Mouse (Mus musculus) liver, embryonic 14.5 days (tissue): Measurements from ENCODE around the gene Bpnt1. TPM values are rescaled to one million over a fixed set of nuclear protein-coding genes. Genes with fewer than 3 reads are reported as not detected.

ENCODE experiments used
- ATAC-seq: fragments of 200-750 bp; cut with Nextera tagmentation; 2 replicates; pipeline ENCODE4 v1.8.0; 2017; ENCODE audit warnings: moderate number of reproducible peaks, mild to moderate bottlenecking, moderate library complexity; ENCODE audit not compliant: insufficient read depth
- DNase-seq, 3 experiments: peaks; one replicate each; pipeline ENCODE4 v3.0.0-alpha.2; 2012 to 2013; ENCODE audit warnings: low read depth in 3 of 3, low spot score in 3 of 3
- H3K27ac ChIP-seq: fragments of 300-500 bp; sonication (generic); 2 replicates; pipeline ENCODE4 v1.5.1; 2014; ENCODE audit warnings: moderate library complexity, mild to moderate bottlenecking, control low read depth, inconsistent platforms
- H3K27me3 ChIP-seq: fragments of 300-500 bp; sonication (generic); 2 replicates; pipeline ENCODE4 v1.6.1; 2014; ENCODE audit warnings: mild to moderate bottlenecking, low read length, moderate library complexity; ENCODE audit not compliant: control insufficient read depth, insufficient read depth
- H3K36me3 ChIP-seq: fragments of 300-500 bp; sonication (generic); replicated peaks from 2 replicates; pipeline ENCODE4 v1.6.1; 2014; ENCODE audit warnings: low read depth; ENCODE audit not compliant: control insufficient read depth, insufficient read depth
- H3K4me1 ChIP-seq, 2 experiments: fragments of 200-500 bp in 1 of 2; fragments of 300-500 bp in 1 of 2; sonication (generic) in 1 of 2; replicated peaks; 2 replicates each; pipeline ENCODE4 v1.6.1; 2012 to 2014; ENCODE audit warnings: antibody characterized with exemption in 1 of 2, inconsistent platforms in 1 of 2, low read length in 1 of 2; ENCODE audit not compliant: control insufficient read depth in 2 of 2, insufficient read depth in 2 of 2
- H3K4me2 ChIP-seq: fragments of 300-500 bp; sonication (generic); 2 replicates; pipeline ENCODE4 v1.6.1; 2014; ENCODE audit warnings: low read depth, mild to moderate bottlenecking, control low read depth, moderate library complexity
- H3K4me3 ChIP-seq, 2 experiments: fragments of 200-500 bp in 1 of 2; fragments of 300-500 bp in 1 of 2; sonication (generic) in 1 of 2; 2 replicates each; pipeline ENCODE4 v1.5.1; 2012 to 2014; ENCODE audit warnings: low read depth in 2 of 2, low read length in 2 of 2, mild to moderate bottlenecking in 2 of 2, control low read depth in 1 of 2, inconsistent platforms in 1 of 2, moderate library complexity in 1 of 2; ENCODE audit not compliant: insufficient read depth in 1 of 2
- H3K9ac ChIP-seq: fragments of 300-500 bp; sonication (generic); replicated peaks from 2 replicates; pipeline ENCODE4 v1.6.1; 2014; ENCODE audit warnings: mild to moderate bottlenecking, control low read depth, moderate library complexity
- H3K9me3 ChIP-seq: fragments of 300-500 bp; sonication (generic); 2 replicates; pipeline ENCODE4 v1.6.1; 2016; ENCODE audit warnings: low read length, mixed read lengths; ENCODE audit not compliant: control insufficient read depth
- CTCF ChIP-seq: IDR thresholded peaks from 2 replicates; pipeline ENCODE4 v1.5.1; 2016; ENCODE audit warnings: antibody characterized with exemption, low read depth, control low read depth
- EP300 ChIP-seq: IDR thresholded peaks from 2 replicates; pipeline ENCODE4 v1.6.1; 2016; ENCODE audit warnings: antibody characterized with exemption, low read depth
- WGBS: fragments of 180-500 bp; shearing (Covaris S2); extraction: QIAGEN DNeasy Blood & Tissue Kit; methylation state at CpG from one replicate; pipeline ENCODE4 v1.1.7; 2014; ENCODE audit not compliant: insufficient replicate concordance; 5-methylcytosine and 5-hydroxymethylcytosine counted together
- polyA plus RNA-seq, 2 experiments: library from polyadenylated mRNA; depleted of rRNA in 1 of 2; stranded (reverse) in 1 of 2; unstranded in 1 of 2; fragments of >200 nt; fragmentation: Nextera tagmentation in 1 of 2; extraction: Ambion mirVana in 1 of 2; gene quantifications; 2 replicates each; pipeline versions ENCODE4 v1.2.1 to v1.2.3; 2012 to 2014

Gene Bpnt1
- polyA plus RNA-seq, 2 experiments, result 4.4 to 11.3 TPM

DNA sequence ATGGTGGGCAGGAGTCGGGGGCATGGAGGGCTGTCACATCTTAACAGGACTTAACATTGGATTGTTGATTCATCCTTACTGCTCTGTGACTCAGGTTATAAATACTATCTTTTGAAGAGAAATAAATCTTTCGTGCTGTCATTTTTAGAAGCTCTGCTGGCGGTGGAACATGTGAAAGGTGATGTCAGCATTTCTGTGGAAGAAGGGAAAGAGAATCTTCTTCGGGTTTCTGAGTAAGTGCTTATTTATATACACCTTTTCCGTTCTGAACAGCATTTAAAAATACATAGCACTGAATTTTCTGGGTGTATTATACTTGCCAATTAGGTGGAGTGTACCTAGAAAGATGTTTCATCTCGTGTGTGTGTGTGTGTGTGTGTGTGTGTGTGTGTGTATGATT is 35.4 kb downstream of the Bpnt1 start:
- 74% methylated on average over 6 of the region's 6 CpGs for WGBS

GRCm38 (mm10) chr1:185369979-185370378 is 38.0 kb downstream of the Bpnt1 start:
- H3K4me3 ChIP-seq, result no peak overlapping the region
- DNase-seq, result no peak
- H3K27me3 ChIP-seq, result no peaks in the 10 kb centered on the region
- no peak overlapping the region for H3K9ac ChIP-seq
- no peak for TF ChIP-seq EP300
- no peak for TF ChIP-seq CTCF
- H3K4me2 ChIP-seq, result no peak overlapping the region
- ATAC-seq, result peak; percentile 29
- peaks cover under 1 to 9% of the 10 kb centered on the region in 2 experiments; a peak in 3 of 4 replicates for H3K4me1 ChIP-seq
- peaks cover 47% of the 10 kb centered on the region for H3K36me3 ChIP-seq
- H3K9me3 ChIP-seq, result no peaks in the 10 kb centered on the region
- WGBS, result 88% methylated on average over 6 of the region's 6 CpGs
- no peak overlapping the region for H3K27ac ChIP-seq

More for the DNA sequence above, 35.4 kb downstream of the Bpnt1 start:
- H3K4me3 ChIP-seq, result no peak overlapping the region
- ATAC-seq (no peak), DNase-seq (no peak)
- no peaks in the 10 kb centered on the region for H3K9me3 ChIP-seq
- H3K36me3 ChIP-seq, result peaks cover 30% of the 10 kb centered on the region
- H3K4me1 ChIP-seq, result peaks cover 10 to 17% of the 10 kb centered on the region in 2 experiments
- H3K27ac ChIP-seq, result no peak overlapping the region
- TF ChIP-seq CTCF, result no peak
- no peak for TF ChIP-seq EP300
- no peak overlapping the region for H3K4me2 ChIP-seq
- no peaks in the 10 kb centered on the region for H3K27me3 ChIP-seq
- H3K9ac ChIP-seq, result no peak overlapping the region

DNA sequence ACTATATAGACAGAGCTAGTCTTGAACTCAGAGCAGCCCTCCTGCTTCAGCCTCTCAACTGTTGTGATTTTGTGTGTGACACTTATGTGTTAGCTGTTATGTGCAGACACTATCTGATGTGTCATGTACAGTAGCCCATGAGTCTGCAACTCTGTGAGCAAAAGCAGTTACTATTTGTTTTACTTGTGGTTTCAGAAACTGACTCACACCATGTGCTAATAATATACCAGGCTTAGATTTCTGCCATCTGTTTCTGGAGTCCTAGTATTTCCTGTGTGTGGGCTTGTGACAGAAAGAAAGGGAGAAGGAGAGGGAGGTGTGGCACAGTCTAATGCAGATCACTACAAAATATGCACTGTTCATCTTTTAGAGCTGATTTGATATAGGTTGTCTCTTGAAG is 44.4 kb downstream of the Bpnt1 start:
- Histone ChIP-seq H3K4me3 (no peak overlapping the region), H3K9ac (no peak overlapping the region), H3K27ac (no peak overlapping the region), H3K27me3 (no peaks in the 10 kb centered on the region), H3K36me3 (peaks cover 79% of the 10 kb centered on the region), H3K4me1 (no peaks in the 10 kb centered on the region), H3K4me2 (no peak overlapping the region), H3K9me3 (no peaks in the 10 kb centered on the region)
- ATAC-seq (no peak), DNase-seq (no peak)
- TF ChIP-seq EP300 (no peak), CTCF (no peak)

DNA sequence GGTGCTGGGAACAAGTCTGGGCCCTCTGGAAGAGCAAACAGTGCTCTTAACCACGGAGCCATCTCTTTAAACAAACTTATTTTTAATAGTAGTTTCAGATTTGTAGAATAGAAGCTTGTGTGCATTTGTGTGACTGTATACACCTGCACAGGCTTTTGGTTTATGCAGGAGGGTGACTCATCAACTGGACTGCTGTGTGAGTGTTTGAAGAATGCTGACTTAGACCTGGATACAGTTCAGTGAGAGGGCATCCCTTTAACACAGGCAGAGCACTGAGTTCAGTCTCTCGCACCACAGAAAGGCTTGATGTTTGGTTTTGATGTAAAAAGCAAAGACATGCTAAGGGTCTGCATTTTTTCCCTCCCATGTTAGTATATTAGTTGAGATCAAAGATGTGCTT is 45.5 kb downstream of the Bpnt1 start:
- Histone ChIP-seq H3K4me2 (no peak overlapping the region), H3K9me3 (no peaks in the 10 kb centered on the region), H3K9ac (no peak overlapping the region), H3K36me3 (peaks cover 82% of the 10 kb centered on the region), H3K4me1 (no peaks in the 10 kb centered on the region), H3K4me3 (no peak overlapping the region), H3K27ac (no peak overlapping the region), H3K27me3 (no peaks in the 10 kb centered on the region)
- no peak for TF ChIP-seq EP300
- no peak for TF ChIP-seq CTCF
- ATAC-seq (no peak), DNase-seq (no peak)
- 76% methylated on average over 2 of the region's 2 CpGs for WGBS

- no peaks in the 10 kb centered on the region for H3K27me3 ChIP-seq
- no peak overlapping the region for H3K9ac ChIP-seq
- TF ChIP-seq CTCF (no peak), EP300 (no peak)
- WGBS, result 92% methylated on average over 5 of the region's 5 CpGs
- H3K27ac ChIP-seq, result no peak overlapping the region
- no peaks in the 10 kb centered on the region for H3K4me1 ChIP-seq
- H3K4me2 ChIP-seq, result no peak overlapping the region
- no peak for DNase-seq
- H3K9me3 ChIP-seq, result no peaks in the 10 kb centered on the region
- ATAC-seq, result no peak
- H3K4me3 ChIP-seq, result no peak overlapping the region
- peaks cover 66% of the 10 kb centered on the region for H3K36me3 ChIP-seq
Measured at GRCm38 (mm10) chr1:185401615-185402014, 69.7 kb downstream of the Bpnt1 start.
